Mouse (Mus musculus) hindbrain, embryonic 10.5 days (tissue): Measurements from ENCODE around the gene Galnt13. TPM values are rescaled to one million over a fixed set of nuclear protein-coding genes. Genes with fewer than 3 reads are reported as not detected.
"Not testable (repeated sequence)": the region's sequence is repeated elsewhere in the genome, so short reads cannot be mapped to it uniquely, and the experiment has no call there.

Experiments
- DNase-seq: peaks from one replicate; pipeline ENCODE4 v3.0.0-alpha.2; 2017; ENCODE audit warnings: low spot score
- H3K27ac ChIP-seq: fragments of 300-500 bp; sonication (generic); 2 replicates; pipeline ENCODE4 v1.5.1; 2016; ENCODE audit warnings: mild to moderate bottlenecking, moderate library complexity
- H3K27me3 ChIP-seq: fragments of 300-500 bp; sonication (generic); 2 replicates; pipeline ENCODE4 v1.6.1; 2016; ENCODE audit warnings: mild to moderate bottlenecking; ENCODE audit not compliant: poor library complexity, insufficient read depth, severe bottlenecking
- H3K36me3 ChIP-seq: fragments of 300-500 bp; sonication (generic); 2 replicates; pipeline ENCODE4 v1.6.1; 2016; ENCODE audit warnings: mild to moderate bottlenecking, moderate library complexity
- H3K4me1 ChIP-seq: fragments of 300-500 bp; sonication (generic); replicated peaks from 2 replicates; pipeline ENCODE4 v1.6.1; 2016; ENCODE audit warnings: mild to moderate bottlenecking
- H3K4me3 ChIP-seq: fragments of 300-500 bp; sonication (generic); 2 replicates; pipeline ENCODE4 v1.5.1; 2016; ENCODE audit warnings: mild to moderate bottlenecking, moderate library complexity
- H3K9me3 ChIP-seq: fragments of 300-500 bp; sonication (generic); 2 replicates; pipeline ENCODE4 v1.6.1; 2016; ENCODE audit warnings: mild to moderate bottlenecking, moderate library complexity
- WGBS: fragments of 180-500 bp; shearing (Covaris S2); methylation state at CpG from one replicate; pipeline ENCODE4 v1.1.7; 2016; 5-methylcytosine and 5-hydroxymethylcytosine counted together
- polyA plus RNA-seq: library from polyadenylated mRNA; unstranded; fragments of >200 nt; fragmentation: Nextera tagmentation; extraction: Ambion mirVana; gene quantifications from 2 replicates; pipeline ENCODE4 v1.2.1, GENCODE M21; 2016

Gene Galnt13
- polyA plus RNA-seq, 1 experiment from 2014 or later, result 3.6 TPM

DNA sequence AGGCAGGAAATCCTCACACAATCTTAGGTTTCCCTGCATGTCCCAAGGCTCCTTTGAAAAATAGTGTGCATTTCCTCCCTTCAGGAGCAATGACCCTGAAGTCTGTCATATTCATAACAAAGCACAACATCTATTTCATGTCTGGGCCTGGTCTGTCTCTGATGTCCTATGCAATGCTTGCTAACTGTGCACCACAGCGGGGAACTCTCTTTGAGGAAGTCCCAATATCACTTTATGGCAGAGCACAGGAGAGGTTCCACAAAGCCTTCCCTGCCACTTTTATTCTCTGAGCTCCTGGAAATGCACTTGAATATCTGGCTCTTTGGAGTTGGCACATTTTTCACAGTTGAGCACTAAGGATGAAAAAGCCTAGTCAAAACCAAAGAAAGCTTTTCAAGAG lies 547.7 kb downstream of the Galnt13 start:
- Histone ChIP-seq H3K4me3 (no peak overlapping the region), H3K36me3 (no peaks in the 10 kb centered on the region), H3K27me3 (no peaks in the 10 kb centered on the region), H3K4me1 (no peaks in the 10 kb centered on the region), H3K9me3 (no peaks in the 10 kb centered on the region), H3K27ac (no peak overlapping the region)
- WGBS, result 78% methylated on average over 1 of the region's 1 CpGs
- DNase-seq, result no peak

DNA sequence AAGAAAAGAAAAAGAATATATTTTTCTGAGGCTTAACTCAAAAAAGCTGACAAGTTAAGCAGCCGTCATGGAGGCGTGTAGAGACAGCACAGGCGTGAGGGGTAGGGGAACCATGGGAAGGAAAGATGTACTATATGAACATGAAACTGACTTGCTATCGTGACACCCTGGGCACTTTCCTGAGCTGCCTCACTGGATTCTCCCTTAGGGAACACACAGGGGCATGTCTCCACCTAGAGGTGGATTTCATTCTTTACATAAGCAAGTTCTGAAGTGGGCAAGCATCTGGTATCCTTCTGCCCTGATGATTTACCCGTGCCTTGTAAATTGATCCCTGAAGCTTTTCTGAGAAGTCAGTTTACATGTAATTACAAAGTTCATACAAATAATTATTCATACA lies 586.4 kb downstream of the Galnt13 start:
- not testable (repeated sequence) for H3K4me3 ChIP-seq, H3K36me3 ChIP-seq, H3K27ac ChIP-seq, DNase-seq, H3K4me1 ChIP-seq, H3K9me3 ChIP-seq, H3K27me3 ChIP-seq
- no CpG with 5 or more reads among the region's 5 CpGs for WGBS

DNA sequence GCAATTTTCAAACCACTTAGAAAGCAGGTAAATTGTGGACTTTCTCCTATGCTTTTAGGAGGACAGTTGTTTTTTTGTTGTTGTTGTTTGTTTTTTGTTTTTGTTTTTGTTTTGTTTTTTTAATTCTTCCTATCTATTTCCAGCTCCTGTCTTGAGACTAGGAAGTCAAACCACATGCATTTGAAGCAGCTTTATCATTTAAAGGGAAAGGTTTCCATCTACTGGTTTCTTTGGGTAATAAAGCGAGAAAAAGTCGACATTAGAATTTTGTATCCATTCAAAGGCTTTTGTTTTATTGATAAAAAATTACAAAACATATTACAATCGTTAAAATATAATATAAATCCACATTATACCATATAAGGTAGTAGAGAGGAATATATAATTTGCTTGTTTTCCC lies 598.5 kb downstream of the Galnt13 start:
- Histone ChIP-seq H3K9me3 (no peaks in the 10 kb centered on the region), H3K27me3 (no peaks in the 10 kb centered on the region), H3K4me1 (no peaks in the 10 kb centered on the region), H3K36me3 (no peaks in the 10 kb centered on the region), H3K27ac (no peak overlapping the region), H3K4me3 (no peak overlapping the region)
- no peak for DNase-seq
- WGBS, result 69% methylated on average over 3 of the region's 3 CpGs

GRCm38 (mm10) chr2:55065469-55066315 lies 629.6 kb downstream of the Galnt13 start:
- Histone ChIP-seq H3K27me3 (no peaks in the 10 kb centered on the region), H3K9me3 (no peaks in the 10 kb centered on the region), H3K4me1 (peaks cover 6% of the 10 kb centered on the region; the same call in 1 of the 2 replicates), H3K36me3 (no peaks in the 10 kb centered on the region), H3K27ac (no peak overlapping the region), H3K4me3 (no peak overlapping the region)
- 64% methylated on average over 7 of the region's 7 CpGs for WGBS
- no peak for DNase-seq

GRCm38 (mm10) chr2:55085580-55085979 lies 649.5 kb downstream of the Galnt13 start:
- Histone ChIP-seq H3K9me3 (no peaks in the 10 kb centered on the region), H3K4me1 (no peaks in the 10 kb centered on the region), H3K27me3 (no peaks in the 10 kb centered on the region), H3K36me3 (no peaks in the 10 kb centered on the region), H3K4me3 (no peak overlapping the region), H3K27ac (no peak overlapping the region)
- WGBS, result 96% methylated on average over 2 of the region's 2 CpGs
- DNase-seq, result no peak

- 94% methylated on average over 1 of the region's 1 CpGs for WGBS
- no peak for DNase-seq
- Histone ChIP-seq H3K4me1 (peaks cover 11% of the 10 kb centered on the region; the same call in 1 of the 2 replicates), H3K36me3 (no peaks in the 10 kb centered on the region), H3K27me3 (no peaks in the 10 kb centered on the region), H3K27ac (no peak overlapping the region), H3K9me3 (no peaks in the 10 kb centered on the region), H3K4me3 (no peak overlapping the region)
Measured at GRCm38 (mm10) chr2:55088034-55088433, 651.9 kb downstream of the Galnt13 start.

DNA sequence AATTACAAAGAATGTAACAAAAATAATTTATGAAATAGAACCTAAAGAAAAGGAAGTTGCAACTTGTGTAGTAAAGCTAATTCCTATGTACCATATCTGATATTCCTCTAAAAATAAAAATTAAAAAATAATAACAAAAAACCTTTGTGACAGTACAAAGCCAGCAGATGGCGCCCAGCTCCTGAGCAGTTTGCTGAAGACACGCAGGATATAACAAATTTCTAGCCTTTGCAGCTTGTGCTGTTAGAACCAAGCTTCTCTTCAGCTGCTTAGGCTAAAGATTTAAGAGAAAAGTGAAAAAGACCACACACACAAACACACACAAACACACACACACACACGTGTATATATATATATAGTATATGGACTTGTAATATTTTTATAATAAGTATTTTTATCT lies 654.2 kb downstream of the Galnt13 start:
- no peaks in the 10 kb centered on the region for H3K9me3 ChIP-seq
- H3K27me3 ChIP-seq, result no peaks in the 10 kb centered on the region
- 22% methylated on average over 3 of the region's 3 CpGs for WGBS
- no peak overlapping the region for H3K4me3 ChIP-seq
- peak; percentile 12 for DNase-seq
- no peak overlapping the region for H3K27ac ChIP-seq
- H3K36me3 ChIP-seq, result no peaks in the 10 kb centered on the region
- H3K4me1 ChIP-seq, result peaks cover 11% of the 10 kb centered on the region; the same call in 1 of the 2 replicates

GRCm38 (mm10) chr2:55091495-55091894 lies 655.4 kb downstream of the Galnt13 start:
- WGBS, result 30% methylated on average over 4 of the region's 4 CpGs
- H3K36me3 ChIP-seq, result no peaks in the 10 kb centered on the region
- peak; percentile 62 for DNase-seq
- no peaks in the 10 kb centered on the region for H3K9me3 ChIP-seq
- no peak overlapping the region for H3K4me3 ChIP-seq
- H3K27ac ChIP-seq, result no peak overlapping the region
- H3K27me3 ChIP-seq, result no peaks in the 10 kb centered on the region
- peaks cover 11% of the 10 kb centered on the region; the same call in 1 of the 2 replicates for H3K4me1 ChIP-seq

- H3K4me1 ChIP-seq, result no peaks in the 10 kb centered on the region
- WGBS, result 91% methylated on average over 1 of the region's 1 CpGs
- no peak for DNase-seq
Measured at GRCm38 (mm10) chr2:55099100-55099499, 663.0 kb downstream of the Galnt13 start.

DNA sequence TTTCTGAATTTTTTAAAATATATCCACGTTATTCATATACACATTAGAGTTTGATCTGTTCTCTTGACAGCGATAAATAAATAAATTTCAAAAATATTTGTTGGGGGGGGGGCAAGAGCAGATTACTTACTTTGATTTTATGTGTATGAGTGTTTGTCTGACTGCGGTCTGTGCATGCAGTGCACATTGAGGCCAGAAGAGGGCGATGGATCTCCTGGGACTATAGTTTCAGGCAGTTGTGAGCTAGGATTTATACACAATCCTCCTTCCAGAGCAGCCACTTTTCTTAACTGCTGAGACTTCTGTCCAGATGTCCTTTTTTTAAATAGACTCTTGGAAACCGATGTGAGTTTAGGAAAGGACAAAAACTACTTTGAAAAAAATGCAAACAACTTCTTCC lies 665.2 kb downstream of the Galnt13 start:
- 67% methylated on average over 5 of the region's 5 CpGs for WGBS
- no peak for DNase-seq
- Histone ChIP-seq H3K27ac (no peak overlapping the region), H3K4me3 (no peak overlapping the region), H3K9me3 (no peaks in the 10 kb centered on the region), H3K4me1 (no peaks in the 10 kb centered on the region), H3K27me3 (no peaks in the 10 kb centered on the region), H3K36me3 (no peaks in the 10 kb centered on the region)

More at GRCm38 (mm10) chr2:55099100-55099499, 663.0 kb downstream of the Galnt13 start:
- no peak overlapping the region for H3K27ac ChIP-seq
- no peaks in the 10 kb centered on the region for H3K36me3 ChIP-seq
- H3K4me3 ChIP-seq, result no peak overlapping the region
- no peaks in the 10 kb centered on the region for H3K9me3 ChIP-seq
- H3K27me3 ChIP-seq, result no peaks in the 10 kb centered on the region

GRCm38 (mm10) chr2:55103521-55103920 lies 667.4 kb downstream of the Galnt13 start:
- WGBS, result 95% methylated on average over 5 of the region's 5 CpGs
- Histone ChIP-seq H3K27me3 (no peaks in the 10 kb centered on the region), H3K4me3 (no peak overlapping the region), H3K4me1 (no peaks in the 10 kb centered on the region), H3K36me3 (no peaks in the 10 kb centered on the region), H3K27ac (no peak overlapping the region), H3K9me3 (no peaks in the 10 kb centered on the region)
- DNase-seq, result no peak

DNA sequence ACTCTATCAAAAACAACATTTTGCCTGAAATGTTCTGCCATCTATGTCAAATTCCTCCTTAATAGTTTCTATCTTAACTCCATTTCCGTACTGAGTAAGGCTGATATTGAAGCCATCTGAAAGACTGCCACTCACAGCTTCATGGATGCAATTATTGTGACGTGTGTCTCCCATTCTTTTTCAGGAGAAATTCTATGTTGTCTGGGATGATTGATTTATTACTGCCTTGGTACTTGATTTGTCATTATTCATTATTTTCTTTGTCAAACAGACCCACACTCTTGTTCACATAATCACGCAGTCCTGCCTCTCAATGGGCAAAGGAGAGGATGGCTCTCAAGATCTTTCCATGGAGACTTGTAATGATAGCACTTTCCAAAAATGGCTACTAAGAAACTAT lies 671.7 kb downstream of the Galnt13 start:
- Histone ChIP-seq H3K4me3 (no peak overlapping the region), H3K27ac (no peak overlapping the region), H3K36me3 (no peaks in the 10 kb centered on the region), H3K9me3 (no peaks in the 10 kb centered on the region), H3K27me3 (no peaks in the 10 kb centered on the region), H3K4me1 (no peaks in the 10 kb centered on the region)
- 73% methylated on average over 3 of the region's 3 CpGs for WGBS
- DNase-seq, result no peak

- no peaks in the 10 kb centered on the region for H3K4me1 ChIP-seq
- H3K27me3 ChIP-seq, result no peaks in the 10 kb centered on the region
- H3K36me3 ChIP-seq, result no peaks in the 10 kb centered on the region
- H3K27ac ChIP-seq, result no peak overlapping the region
- H3K4me3 ChIP-seq, result no peak overlapping the region
- no peaks in the 10 kb centered on the region for H3K9me3 ChIP-seq
- DNase-seq, result no peak
Measured at GRCm38 (mm10) chr2:55153089-55153488, 717.0 kb downstream of the Galnt13 start.
